Mouse (Mus musculus) left cerebral cortex, adult 2 months (tissue): Measurements from ENCODE around the gene Myt1. TPM values are rescaled to one million over a fixed set of nuclear protein-coding genes. Genes with fewer than 3 reads are reported as not detected.

Experiments used
- DNase-seq, 2 experiments: peaks; one replicate each; pipeline ENCODE4 v3.0.0; 2021 to 2022; ENCODE audit warnings: low spot score in 2 of 2, mixed read lengths in 1 of 2; ENCODE audit errors: extremely low spot score in 1 of 2
- H3K27ac ChIP-seq: fragments of 200-600 bp; 2 replicates; pipeline ENCODE4 v1.8.1; 2022
- H3K4me3 ChIP-seq: fragments of 200-600 bp; 2 replicates; pipeline ENCODE4 v1.8.1; 2022
- CTCF ChIP-seq: fragments of 200-600 bp; IDR thresholded peaks from 2 replicates; pipeline ENCODE4 v1.8.1; 2022; ENCODE audit warnings: antibody characterized with exemption, mild to moderate bottlenecking, moderate library complexity
- intact Hi-C: fragments of 180-260 bp; cut with DNase I; formaldehyde crosslinking; loops from one replicate; pipeline ENCODE4 v1.15.1; 2025
- total RNA-seq, 2 experiments: library from RNA; stranded (reverse); gene quantifications; 2 replicates each; pipeline ENCODE4 v1.2.3; 2021

Myt1 gene
- total RNA-seq, 2 experiments from 2014 or later = 17.9 to 19.6 TPM

- peak; percentile 71 to 74 for DNase-seq
- intact Hi-C loops = loop anchor here (1.0 kb wide), 1 partner anchor 145 kb away; no protein-coding TSS in a partner anchor
- peak; percentile 83 for TF ChIP-seq CTCF
- Histone ChIP-seq H3K4me3 (no peak overlapping the region), H3K27ac (no peak overlapping the region)
Observed at GRCm38 (mm10) chr2:181866931-181867330, 103.8 kb downstream of the Myt1 start.

- Histone ChIP-seq H3K4me3 (no peak overlapping the region), H3K27ac (no peak overlapping the region)
- no peak for DNase-seq
- TF ChIP-seq CTCF = no peak
- intact Hi-C loops = no loop called here
Observed at GRCm38 (mm10) chr2:181871039-181871438, 107.9 kb downstream of the Myt1 start.

Other genes with a start within 250 kb of the Myt1 start
- 100 to 1,000 TPM; 288 to 300 TPM for gene Dnajc5, start 242.8 kb upstream of the Myt1 start, total RNA-seq
- gene Uckl1, start 178.4 kb upstream of the Myt1 start, total RNA-seq = 10 to 100 TPM; 57.7 to 71.1 TPM
- gene Prpf6, start 171.5 kb upstream of the Myt1 start, total RNA-seq = 10 to 100 TPM; 54.4 to 57.4 TPM
- 10 to 100 TPM; 83.1 to 93.8 TPM for gene Zfp512b, start 170.5 kb upstream of the Myt1 start, total RNA-seq
- 10 to 100 TPM; 21.5 to 22.0 TPM for gene Samd10, start 164.1 kb upstream of the Myt1 start, total RNA-seq
- 1 to 10 TPM in 1 of 2 experiments, under 1 TPM in 1; 0.48 to 1.3 TPM for gene Gm29797, start 106.3 kb upstream of the Myt1 start, total RNA-seq
- 10 to 100 TPM; 10.9 to 11.2 TPM for gene Sox18, start 91.7 kb upstream of the Myt1 start, total RNA-seq
- gene Tcea2, start 83.0 kb upstream of the Myt1 start, total RNA-seq = 10 to 100 TPM; 65.7 to 78.1 TPM
- gene Rgs19, start 69.4 kb upstream of the Myt1 start, total RNA-seq = 10 to 100 TPM; 30.6 to 33.2 TPM
- not detected for gene Lkaaear1, start 64.9 kb upstream of the Myt1 start, total RNA-seq
- gene Oprl1, start 48.3 kb upstream of the Myt1 start, total RNA-seq = 10 to 100 TPM; 48.7 to 53.2 TPM
- 10 to 100 TPM; 79.1 to 90.6 TPM for gene Pcmtd2, start 74.5 kb downstream of the Myt1 start, total RNA-seq
- gene Polr3k, start 101.0 kb downstream of the Myt1 start, total RNA-seq = 10 to 100 TPM; 29.5 to 30.9 TPM
- not detected for gene Gm14496, start 227.8 kb downstream of the Myt1 start, total RNA-seq